Mouse (Mus musculus): ENCODE measurements around the gene Slmap. TPM values are rescaled to one million over a fixed set of nuclear protein-coding genes. Genes with fewer than 3 reads are reported as not detected.
"Not testable (repeated sequence)": the region's sequence is repeated elsewhere in the genome, so short reads cannot be mapped to it uniquely, and the experiment has no call there.

Slmap gene
- total RNA-seq, 2 experiments from 2014 or later = 111 to 113 TPM

GRCm38 (mm10) chr14:26391866-26392265 lies 142.9 kb downstream of the Slmap start:
- DNase-seq = no peak

- DNase-seq = not testable (repeated sequence)
Measured at GRCm38 (mm10) chr14:26388961-26389360, 145.8 kb downstream of the Slmap start.

- DNase-seq = not testable (repeated sequence)
Measured at GRCm38 (mm10) chr14:26386999-26387398, 147.7 kb downstream of the Slmap start.

GRCm38 (mm10) chr14:26385659-26386058 lies 149.1 kb downstream of the Slmap start:
- DNase-seq = not testable (repeated sequence)

GRCm38 (mm10) chr14:26379071-26379470 lies 155.7 kb downstream of the Slmap start:
- no peak for DNase-seq

GRCm38 (mm10) chr14:26376652-26377051 lies 158.1 kb downstream of the Slmap start:
- DNase-seq = peak; percentile 75

Other genes starting within 250 kb of the Slmap start
- 10 to 100 TPM; 13.9 to 19.1 TPM for gene Dennd6a, start 38.9 kb upstream of the Slmap start, total RNA-seq (2021)
- 100 to 1,000 TPM in 1 of 2 experiments, 10 to 100 TPM in 1; 90.0 to 126 TPM for gene Arf4, start 103.1 kb upstream of the Slmap start, total RNA-seq (2021)
- gene Pde12, start 135.0 kb upstream of the Slmap start, total RNA-seq (2021) = 1 to 10 TPM; 3.3 to 3.6 TPM
- gene Dnah12, start 158.3 kb upstream of the Slmap start, total RNA-seq (2021) = not detected

Data from gastrocnemius, postnatal 10 days (tissue).